Mouse (Mus musculus) embryo, embryonic 9.5 days (tissue): ENCODE results near the gene Asgr1.

Experiments
- DNase-seq: peaks from one replicate; pipeline ENCODE4 v3.0.0-alpha.2; 2017; ENCODE audit errors: extremely low spot score

The Asgr1 gene

DNA sequence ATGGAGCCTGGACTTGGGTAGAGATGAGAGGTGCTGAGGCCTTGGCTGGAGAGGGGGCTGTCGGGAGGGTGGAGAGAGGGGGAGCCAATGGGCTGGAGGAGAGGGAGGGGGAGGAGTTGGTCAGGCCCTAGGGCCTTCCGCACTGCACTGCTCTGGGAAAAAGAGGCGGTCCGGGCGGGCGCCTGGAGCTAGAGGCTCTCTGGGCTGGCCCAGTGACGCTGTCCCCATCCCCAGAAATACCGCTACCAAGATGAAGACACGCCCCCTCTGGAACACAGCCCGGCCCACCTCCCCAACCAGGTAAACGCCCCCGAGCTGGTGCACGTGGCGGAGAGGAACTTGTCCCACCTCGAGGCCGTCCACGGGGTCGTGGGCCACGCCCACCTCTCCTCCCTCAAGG lies 27.2 kb upstream of the Asgr1 start:
- DNase-seq, result peak; percentile 81

DNA sequence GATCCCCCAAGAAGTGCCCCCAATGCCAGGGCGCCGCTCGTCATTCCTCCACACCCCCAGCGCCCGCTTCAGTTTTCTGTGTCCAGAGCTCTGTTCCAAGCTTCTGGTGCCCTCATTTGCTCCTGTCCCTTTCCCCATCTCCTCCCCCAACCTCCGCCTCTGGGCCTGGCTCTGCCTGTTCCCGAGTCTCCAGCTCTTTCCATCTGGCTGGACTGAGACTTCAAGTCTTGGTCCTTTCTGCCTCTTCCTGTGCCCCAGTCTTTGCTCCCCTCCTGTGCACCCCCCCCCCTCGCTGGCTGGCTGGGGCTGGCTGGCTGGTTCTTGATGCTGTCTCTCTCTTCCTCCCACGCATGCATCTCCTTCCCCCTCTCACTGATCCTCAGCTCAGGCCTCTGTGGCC lies 26.5 kb upstream of the Asgr1 start:
- no peak for DNase-seq

DNA sequence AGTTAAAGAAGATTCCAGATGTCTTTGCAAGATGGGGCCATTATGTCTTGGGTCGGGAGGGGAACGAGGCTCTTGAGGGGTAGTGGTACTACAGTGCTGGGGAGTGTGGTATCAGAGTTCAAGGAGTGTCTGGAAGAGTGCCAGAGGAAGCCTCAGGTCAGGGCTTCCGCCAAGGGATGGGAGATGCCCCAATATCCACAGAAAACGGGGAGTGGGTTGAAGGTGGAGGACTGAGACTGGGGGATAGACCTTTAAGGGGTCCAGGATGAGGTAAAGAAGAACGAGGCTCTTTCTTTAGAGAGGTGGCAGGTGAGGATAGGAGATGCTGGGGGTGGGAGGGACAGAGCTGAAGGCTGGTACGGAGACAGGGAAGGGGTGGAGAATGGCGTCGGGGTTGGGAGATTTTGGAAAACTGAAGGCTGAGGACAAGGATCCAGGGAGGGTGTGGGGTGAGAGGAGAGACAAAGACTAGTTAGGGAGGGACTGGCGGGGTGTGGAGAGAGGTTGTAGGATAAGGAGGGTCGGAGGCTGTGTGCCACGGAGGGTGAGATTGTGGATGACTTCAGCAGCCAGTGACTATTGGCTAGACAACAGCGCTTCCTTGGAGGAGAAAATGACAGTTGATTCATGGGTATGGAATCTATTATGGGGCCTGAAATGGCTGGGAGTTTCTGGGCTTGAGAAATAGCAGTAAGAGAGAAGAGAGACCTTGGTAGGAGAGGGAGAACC lies 25.3 kb upstream of the Asgr1 start:
- no peak for DNase-seq

DNA sequence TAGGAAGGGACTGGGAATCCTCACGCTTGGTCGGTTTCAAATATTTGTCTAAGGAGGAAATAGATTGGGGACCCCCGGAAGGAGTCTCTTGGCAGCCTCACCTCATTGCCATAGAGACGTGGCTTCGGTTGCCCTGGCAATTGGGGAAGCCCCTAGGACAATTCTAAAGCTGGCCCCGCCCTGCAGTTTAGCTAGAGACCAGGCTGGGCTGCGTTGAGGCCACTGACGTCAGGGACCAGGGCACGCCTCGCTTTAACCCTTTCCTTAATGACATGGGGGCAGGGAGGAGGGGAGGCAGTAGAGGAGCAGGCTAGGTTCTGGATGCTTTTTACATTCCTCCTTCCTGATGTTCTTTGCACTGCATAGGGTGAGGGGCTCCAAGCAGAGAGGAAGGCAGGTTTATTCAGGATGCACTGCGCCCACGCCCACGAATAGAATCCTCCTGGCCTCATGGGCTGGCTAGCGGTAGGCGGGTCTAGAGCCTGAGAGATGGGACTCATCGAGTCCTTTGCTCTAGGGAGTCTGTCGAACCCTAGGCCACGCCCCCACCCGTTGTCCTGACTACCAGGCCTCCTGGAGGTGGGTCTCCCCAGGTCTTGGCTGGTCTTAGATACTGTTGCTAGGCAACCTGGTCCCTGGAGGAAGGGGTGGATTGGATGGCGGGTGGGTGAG lies 24.6 kb upstream of the Asgr1 start:
- peak; percentile 97 for DNase-seq

DNA sequence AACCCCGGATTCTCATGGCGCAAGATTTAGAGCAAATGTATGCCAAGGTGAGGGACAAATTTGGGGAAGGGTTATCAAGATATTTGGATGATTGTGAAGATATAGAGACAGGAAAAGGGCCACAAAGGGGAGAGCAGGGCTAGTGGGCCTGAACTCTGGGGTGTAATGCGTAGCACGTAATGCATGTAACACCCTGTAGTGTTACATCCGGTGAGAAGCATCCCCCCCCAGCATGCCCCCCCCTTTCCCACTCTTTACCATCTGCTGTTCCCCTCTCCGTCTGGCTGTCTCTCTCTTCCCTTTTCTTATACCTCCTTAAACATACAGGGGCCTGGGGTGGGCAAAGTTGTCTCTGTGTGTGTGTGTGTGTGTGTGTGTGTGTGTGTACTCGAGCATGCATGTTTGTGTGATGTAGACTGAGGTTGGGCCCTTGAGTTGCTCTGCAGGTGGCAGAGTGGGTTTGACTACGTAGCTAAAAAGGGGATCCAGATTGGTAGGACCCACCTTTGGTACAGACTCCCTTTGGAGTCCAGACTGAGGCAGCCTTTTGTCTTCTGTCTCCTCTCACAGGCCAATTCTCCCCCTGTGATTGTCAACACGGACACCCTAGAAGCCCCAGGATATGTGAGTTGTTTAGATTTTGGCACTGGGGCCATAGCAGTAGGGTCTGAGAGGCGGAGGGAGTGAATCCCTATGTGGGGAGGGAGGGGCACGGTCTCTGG lies 23.9 kb upstream of the Asgr1 start:
- no peak for DNase-seq

DNA sequence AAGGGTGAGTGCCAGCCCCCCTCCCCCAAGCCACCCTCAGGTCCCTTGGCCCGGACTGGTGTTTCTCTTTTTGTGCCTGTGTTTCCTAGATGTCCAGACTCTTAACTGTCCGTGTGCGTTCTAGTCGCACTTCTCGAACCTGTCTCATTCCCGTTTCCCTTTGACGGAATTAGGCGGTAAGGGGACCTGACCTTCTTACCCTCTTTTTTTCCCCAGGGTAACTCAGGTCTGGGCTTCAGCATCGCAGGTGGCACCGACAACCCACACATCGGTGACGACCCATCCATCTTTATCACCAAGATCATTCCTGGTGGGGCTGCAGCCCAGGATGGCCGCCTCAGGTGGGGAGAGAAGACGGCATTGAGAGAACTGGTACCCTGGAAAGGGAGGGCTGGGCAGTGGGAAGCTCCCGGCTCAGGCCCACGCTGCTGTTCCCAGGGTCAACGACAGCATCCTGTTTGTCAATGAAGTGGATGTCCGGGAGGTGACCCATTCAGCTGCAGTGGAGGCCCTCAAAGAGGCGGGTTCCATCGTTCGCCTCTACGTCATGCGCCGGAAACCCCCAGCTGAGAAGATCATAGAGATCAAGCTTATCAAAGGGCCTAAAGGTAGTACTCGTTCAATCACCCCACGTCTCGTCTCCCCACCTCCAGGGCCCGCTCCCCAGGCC lies 23.1 kb upstream of the Asgr1 start:
- no peak for DNase-seq

DNA sequence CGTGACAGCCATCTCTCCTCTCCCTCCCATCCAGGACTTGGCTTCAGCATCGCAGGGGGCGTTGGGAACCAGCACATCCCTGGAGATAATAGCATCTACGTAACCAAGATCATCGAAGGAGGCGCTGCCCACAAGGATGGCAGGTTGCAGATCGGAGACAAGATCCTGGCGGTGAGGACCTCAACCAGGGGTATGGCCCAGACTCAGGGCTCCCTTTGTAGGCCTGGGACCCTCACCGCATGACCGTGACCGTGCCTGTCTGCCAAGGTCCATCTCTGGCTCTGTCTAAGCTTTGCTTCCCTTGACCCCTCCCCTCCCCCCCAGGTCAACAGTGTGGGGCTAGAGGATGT lies 22.6 kb upstream of the Asgr1 start:
- no peak for DNase-seq

DNA sequence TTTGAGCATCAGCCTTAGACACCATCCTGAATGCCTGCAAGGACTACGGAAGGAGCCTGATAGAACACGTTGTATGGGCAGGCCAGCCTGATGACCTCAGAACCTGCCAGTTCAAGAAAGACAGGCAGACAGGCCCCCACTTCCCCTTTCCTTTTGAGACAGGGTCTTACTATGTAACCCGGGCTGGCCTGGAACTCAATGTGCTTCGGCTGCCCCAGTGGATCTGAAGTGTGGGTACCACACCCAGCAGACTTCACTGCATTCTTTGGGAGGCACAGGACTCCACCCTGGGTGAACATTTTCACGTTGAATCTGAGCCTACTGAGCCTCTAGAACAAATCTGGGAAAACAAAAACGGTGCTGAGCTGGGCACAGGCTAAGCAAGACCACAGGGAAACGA lies 15.7 kb upstream of the Asgr1 start:
- no peak for DNase-seq

DNA sequence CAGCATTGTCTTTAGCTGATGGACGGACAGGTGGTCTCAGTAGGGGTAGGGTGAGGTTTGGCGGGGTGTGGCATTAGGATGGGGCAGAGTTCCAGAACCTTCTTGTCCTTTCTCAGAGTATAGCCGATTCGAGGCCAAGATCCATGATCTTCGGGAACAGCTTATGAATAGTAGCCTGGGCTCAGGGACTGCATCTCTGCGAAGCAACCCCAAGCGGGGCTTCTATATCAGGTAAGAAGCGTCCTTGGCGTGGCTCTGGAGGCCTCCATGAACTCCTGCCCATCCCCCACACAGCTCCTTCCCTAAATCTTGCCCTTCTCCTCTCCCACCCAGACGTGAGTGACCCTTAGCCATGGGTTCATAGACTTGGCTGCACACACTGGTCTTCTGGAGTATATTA lies 14.3 kb upstream of the Asgr1 start:
- DNase-seq, result no peak

DNA sequence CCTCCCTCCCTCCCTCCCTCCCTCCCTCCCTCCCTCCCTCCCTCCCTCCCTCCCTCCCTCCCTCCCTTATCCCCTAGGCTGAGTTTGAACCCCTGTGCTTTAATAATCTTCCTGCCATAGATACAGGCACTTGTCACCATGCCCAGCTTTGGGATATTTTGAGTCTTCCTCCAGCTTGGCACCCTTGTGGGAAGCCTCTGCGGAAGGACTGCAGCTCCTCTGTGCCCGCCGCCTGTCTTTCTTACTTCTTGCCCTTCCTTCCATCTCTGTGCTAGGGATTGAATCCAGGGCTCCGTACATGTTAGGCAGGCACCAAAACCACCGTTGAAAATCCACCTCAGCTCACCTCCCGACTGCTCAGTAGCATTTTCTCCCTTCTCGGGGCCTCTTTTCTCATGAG lies 13.7 kb upstream of the Asgr1 start:
- no peak for DNase-seq

DNA sequence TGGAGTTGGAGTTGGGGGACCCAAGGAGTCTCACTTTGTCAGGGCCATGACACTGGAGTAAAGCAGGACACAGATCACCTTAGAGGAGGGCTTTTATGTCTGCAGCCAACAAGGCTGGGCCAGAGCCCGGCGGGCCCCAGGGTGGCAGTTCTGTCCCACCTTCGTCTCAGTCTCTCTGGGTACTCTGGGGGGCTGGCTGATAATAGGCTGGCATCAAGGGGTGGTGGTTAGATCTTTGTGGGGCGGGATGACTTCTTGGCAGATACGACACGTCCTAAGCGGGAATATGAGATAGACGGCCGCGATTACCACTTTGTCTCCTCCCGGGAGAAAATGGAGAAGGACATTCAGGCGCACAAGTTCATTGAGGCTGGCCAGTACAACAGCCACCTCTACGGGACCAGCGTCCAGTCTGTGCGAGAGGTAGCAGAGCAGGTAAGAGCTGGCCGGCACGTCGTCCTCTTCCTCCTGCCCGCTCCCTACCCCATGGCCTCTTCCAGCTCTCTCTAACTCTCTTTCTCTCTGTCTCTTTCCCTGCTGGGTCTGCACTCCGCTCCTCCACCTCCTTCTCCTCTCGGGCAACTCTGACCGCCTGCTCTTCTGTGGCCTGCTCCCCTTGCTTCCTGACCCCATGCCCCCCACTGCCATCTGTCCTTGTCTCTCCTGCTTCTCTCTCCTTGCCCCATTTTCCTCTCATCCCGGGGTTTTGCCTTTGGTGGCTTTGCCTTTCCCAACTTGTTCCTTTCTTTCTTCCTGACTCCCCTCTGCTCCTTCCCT lies 11.4 kb upstream of the Asgr1 start:
- no peak for DNase-seq

DNA sequence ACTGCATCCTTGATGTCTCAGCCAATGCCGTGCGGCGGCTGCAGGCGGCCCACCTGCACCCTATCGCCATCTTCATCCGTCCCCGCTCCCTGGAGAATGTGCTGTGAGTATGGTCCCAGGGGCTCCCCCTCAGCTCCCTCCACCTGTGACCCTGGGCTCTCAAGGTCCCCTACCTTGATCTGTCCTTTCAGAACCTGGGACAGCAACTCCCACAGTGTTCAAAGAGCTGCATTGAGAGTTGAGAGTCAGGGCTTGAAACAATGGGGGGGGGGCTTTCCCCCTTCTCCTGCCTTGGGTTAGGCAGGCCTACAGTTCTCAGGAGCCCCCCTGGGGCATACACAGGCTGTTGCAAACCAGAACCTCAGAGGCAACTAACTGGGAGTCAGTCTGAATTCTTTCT lies 10.2 kb upstream of the Asgr1 start:
- DNase-seq, result no peak

DNA sequence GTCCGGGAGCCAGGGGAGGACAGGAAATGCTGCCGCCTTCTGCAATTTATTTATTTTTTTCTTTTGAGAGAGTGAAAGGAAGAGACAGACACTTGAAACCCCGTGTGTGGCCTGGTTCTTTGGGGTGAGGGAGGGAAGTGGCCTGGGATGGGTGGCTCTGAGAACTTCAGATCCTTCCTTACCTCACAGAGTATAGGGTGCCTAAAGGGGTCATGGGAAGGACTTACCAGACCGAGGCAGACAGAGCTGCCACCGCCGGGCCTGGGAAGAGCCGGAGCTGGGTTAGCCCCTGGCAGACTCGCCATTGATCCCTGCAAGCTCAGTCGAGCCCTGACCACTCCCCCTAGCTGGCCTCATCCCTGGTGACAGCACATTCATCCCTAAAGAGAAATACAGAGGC lies 8.4 kb upstream of the Asgr1 start:
- no peak for DNase-seq

DNA sequence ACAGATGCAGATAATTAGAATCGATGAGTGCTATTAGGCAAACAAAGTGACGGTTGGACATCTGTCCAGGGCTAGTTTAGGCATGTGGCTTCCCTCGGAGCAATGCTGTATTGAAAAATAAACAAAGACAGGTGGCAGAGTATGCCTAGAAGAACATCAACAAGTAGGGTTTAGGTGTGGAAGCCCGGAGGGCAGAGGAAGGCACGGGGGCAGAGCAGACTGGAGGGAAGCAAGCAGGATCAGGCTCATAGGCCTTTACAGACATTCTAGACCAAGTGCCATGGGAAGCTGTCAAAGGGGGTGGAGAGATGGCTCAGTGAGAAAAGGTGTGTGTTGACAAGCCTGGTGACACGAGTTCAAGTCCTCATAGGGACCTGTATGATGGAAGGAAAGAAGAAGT lies 4.5 kb upstream of the Asgr1 start:
- DNase-seq, result no peak

DNA sequence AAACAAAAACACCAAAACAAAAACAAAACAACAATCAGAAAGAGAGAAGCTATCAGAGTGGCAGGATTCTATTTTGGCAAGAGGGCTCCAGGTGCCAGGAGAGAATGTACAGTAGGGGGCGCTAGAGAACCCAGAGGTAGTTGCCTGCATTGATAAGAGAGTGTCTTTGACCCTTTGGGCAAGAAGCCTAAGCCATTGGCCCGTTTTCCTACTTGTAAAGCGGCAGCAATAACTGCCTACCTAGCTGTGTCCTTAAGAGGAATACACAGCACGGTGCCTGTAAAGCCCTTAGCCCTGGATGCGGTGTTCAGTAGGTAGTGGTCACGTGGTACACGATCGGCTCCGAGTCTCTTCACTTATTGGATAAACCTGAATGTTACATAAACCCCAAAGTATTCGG lies 4.1 kb upstream of the Asgr1 start:
- DNase-seq, result no peak

DNA sequence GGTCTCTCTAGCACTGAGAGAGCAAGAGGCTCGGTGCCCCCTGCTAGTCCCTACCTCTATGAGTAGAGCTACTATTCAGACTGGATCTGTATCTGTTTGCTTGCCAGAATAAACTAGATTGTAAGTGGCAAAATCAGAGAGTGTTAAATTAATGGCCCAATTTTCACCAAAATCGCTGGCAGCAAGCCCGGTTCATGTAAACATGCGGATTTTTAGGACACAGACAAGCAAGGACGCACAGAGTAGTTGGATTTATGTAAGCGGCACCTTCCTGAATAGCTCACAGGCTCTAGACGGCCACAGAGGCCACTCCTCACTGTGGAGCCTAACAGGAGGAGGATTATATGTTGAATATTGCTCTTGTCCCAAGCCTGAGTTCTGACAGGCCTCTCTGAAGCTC lies 729 bp upstream of the Asgr1 start:
- no peak for DNase-seq

DNA sequence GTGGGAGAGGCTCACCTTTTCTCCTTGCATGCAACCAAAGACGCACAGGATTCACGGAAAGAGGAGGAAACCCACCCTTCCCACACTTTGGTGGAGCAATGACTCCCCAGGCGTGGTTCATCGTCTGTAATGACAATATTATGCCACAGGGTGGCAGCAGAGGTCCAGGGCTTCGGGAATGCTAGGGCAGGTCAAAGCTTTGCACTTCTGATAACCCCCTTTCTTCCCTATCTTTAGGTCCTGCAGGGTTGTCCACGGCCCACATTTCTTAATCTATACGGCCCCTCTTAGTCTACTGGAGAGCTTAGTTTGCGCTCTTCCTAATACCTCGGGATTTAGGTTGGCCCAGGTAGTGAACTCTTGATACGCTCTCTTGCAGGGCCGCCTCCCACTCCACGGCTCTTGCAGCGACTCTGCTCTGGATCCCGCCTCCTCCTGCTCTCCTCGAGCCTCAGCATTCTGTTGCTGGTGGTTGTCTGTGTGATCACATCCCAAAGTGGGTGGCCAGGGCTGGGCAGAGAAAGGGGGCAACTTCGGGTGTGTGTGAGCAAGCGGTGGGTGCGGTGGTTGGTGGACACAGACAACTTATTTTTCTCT lies 1.8 kb downstream of the Asgr1 start:
- DNase-seq, result peak; percentile 87

DNA sequence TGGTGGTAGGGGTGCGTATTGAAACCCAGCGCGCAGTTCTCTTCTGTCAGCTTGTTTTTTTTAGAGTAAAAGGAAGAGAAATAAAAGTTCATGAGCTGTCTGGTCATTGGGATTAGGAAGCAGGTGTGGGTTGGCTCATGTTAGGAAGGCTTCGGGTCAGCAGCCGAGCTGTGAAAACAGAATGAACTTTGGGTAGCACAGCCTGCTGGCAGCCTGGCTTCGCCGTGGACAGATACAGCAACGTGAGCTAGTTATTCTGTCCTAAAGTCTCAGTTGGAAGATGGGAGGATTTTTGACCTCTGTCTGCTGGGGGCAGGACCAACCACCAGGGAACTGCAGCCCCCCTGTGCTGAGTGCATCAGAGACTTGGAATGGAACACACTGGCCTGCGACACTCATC lies 3.9 kb downstream of the Asgr1 start:
- DNase-seq, result no peak

DNA sequence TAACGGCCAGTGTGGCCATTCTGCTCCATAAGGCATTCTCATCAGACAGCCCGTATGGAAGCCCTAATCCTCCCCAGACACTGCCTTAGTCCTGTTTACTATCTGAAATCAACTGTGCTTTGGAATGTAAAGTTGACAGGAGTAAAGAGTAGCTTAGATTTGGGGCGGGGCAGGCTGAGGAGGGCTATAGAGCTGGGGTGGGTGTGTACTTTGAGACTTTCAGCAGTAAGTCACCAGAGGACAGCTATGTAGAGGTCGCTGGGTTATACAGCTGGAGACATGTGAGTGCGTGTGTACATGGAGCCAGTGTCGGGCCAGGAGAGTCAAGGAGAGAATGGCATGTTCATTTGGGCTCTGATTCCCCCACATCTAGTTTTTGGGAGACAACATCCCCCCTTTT lies 6.0 kb downstream of the Asgr1 start:
- no peak for DNase-seq

DNA sequence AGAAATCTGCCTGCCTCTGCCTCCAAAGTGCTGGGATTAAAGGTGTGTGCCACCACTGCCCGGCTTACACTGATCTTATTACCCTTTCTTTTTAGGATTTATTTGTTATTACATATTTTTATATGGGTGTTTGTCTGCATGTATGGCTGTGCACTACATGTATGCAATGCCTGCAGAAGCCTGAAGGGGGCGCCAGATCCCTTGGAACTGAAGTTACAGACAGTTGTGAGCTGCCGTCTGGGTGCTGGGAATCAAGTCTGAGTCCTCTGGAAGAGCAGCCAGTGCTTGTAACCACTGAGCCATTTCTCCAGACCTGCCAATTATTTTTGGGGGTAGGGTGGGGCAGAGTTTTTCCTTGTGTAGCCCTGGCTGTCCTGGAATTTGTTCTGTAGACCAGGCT lies 9.2 kb downstream of the Asgr1 start:
- DNase-seq, result no peak

DNA sequence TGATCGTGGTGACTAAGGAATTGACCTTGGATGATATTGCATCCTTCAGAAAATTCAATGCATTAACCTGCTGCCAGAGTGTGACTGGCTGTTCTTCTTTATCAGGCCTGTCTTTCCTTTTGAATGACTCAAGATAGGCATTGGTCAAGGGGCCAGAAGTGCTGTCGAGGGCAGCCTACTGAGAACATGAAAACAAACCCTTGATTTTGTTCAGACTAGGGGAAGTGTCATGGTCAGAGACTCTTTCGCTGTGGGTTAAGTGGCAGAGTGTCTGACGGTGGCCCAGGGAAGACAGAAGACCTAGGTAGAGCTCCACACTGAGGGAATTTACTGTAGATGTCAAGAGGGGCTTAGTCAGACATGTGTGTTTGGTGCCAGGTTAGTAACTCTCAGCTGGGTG lies 12.8 kb downstream of the Asgr1 start:
- no peak for DNase-seq

DNA sequence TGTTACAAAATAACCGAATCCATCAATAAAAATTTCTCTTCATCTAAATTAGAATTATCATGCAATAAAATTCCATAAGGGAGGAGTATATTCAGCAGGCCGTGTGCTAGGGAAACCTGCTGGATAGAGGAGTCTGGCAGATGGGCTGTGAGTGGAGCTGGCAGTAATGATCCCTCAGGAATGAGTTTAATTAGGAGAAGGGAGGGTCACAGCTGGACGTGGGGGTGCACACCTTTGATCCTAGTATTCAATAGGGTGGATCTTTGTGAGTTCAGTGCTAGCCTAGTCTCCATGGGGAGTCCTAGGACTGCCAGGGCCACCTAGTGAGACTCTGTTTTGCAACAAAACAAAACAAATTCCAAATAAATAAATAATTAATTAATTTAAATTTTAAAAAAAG lies 14.4 kb downstream of the Asgr1 start:
- no peak for DNase-seq
